Mouse (Mus musculus): ENCODE data around the gene Dguok. TPM values are rescaled to one million over a fixed set of nuclear protein-coding genes. Genes with fewer than 3 reads are reported as not detected.

Gene Dguok
- polyA plus RNA-seq, 1 experiment from 2014 or later = 57.3 TPM

DNA sequence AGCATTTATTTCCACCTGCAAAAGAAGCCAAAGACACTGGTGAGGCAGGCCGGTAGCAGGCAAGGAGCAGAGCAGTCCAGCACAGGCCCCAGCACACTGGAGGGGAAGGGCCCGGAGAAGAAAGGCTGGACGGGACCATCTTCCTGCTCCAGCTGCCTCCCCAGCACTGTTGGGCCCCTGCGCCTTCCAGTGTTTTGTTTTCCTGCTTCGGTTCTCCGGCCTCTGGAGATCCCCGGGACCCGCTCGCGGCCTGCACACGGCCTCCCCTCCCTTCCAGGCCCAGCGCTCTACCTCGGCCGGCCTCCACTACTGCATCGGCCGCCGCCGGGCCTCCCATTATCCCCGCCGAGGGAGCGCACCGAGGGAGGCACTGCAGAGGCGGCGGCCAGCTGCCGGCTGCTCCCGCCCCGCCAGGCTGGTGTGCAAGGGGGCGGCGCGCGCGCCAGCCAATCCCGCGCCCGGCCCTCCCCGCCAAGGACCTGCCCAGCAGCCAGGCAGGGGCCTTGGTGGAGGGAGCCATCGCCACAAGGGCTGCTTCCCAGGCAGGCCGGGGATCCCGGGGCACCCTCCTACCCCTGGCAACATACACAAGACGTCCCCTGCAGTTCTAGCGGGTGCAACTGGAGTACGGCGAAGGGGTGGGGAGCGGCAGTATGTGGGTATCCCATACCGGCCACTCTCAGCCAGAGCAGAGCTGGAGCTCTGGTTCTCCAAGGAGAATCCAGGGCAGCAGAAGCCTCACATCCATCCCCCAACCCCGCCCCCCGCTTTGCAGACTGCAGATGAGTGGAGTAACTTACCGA, 65.3 kb downstream of the Dguok start:
- Histone ChIP-seq H3K4me3 (ENCODE audit: low read depth, low read length) (peak overlapping the region; percentile 70), H3K4me1 (ENCODE audit: control insufficient read depth, insufficient read depth, low read length) (peaks cover 72% of the 10 kb centered on the region), H3K27me3 (ENCODE audit: control insufficient read depth, insufficient read depth, low read length) (no peaks in the 10 kb centered on the region), H3K36me3 (ENCODE audit: control insufficient read depth, insufficient read depth, low read length) (no peaks in the 10 kb centered on the region), H3K9me3 (ENCODE audit: control insufficient read depth, low read length) (no peaks in the 10 kb centered on the region), H3K9ac (ENCODE audit: low read length) (peak overlapping the region; percentile 92), H3K4me2 (peak overlapping the region; percentile 53), H3K27ac (ENCODE audit: low read depth, low read length) (peak overlapping the region; percentile 98)
- ATAC-seq (ENCODE audit: low FRiP score) = peak; percentile 91
- WGBS = 0% methylated on average over 39 of the region's 48 CpGs
- peak; percentile 97 for DNase-seq (ENCODE audit: low spot score, missing footprints)

DNA sequence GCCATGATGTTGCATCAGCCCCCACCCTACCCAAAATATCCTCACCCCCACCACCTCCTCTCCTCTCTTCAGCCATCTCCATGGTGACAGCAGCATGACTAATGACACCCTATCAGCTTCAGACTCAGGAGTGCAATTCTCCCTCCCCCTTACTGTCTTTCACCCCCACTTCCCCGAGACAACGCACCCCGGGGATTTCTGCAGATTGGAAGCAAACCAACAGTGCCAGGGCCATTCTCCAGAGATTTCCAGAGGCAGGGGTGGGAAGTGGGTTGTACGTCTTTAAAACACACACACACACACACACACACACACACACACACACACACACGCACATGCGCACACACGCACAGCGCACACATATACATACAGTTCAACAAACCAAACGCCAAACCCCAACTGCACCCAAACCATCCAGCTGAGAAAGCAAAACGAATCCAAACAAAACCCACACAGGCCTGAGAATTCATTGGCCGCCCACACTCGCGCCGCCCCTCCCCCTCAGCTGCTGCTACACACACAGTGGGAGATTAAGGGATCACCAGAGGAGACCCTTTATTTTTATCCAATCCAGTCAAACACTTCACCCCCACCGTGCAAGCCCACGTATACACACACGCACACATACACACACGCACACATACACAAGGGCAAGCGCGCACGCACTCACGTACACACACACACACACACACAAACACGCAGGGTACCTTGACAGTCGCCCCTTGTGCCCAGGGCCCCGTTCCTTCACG, 66.1 kb downstream of the Dguok start:
- Histone ChIP-seq H3K4me3 (ENCODE audit: low read depth, low read length) (peak overlapping the region; percentile 70), H3K27ac (ENCODE audit: low read depth, low read length) (peak overlapping the region; percentile 98), H3K4me1 (ENCODE audit: control insufficient read depth, insufficient read depth, low read length) (peaks cover 77% of the 10 kb centered on the region), H3K9ac (ENCODE audit: low read length) (peak overlapping the region; percentile 92), H3K9me3 (ENCODE audit: control insufficient read depth, low read length) (no peaks in the 10 kb centered on the region), H3K27me3 (ENCODE audit: control insufficient read depth, insufficient read depth, low read length) (no peaks in the 10 kb centered on the region), H3K4me2 (peak overlapping the region; percentile 53), H3K36me3 (ENCODE audit: control insufficient read depth, insufficient read depth, low read length) (no peaks in the 10 kb centered on the region)
- ATAC-seq (ENCODE audit: low FRiP score) (peak; percentile 69), DNase-seq (ENCODE audit: low spot score, missing footprints) (peak; percentile 97)
- WGBS = under 1% methylated on average over 26 of the region's 26 CpGs

DNA sequence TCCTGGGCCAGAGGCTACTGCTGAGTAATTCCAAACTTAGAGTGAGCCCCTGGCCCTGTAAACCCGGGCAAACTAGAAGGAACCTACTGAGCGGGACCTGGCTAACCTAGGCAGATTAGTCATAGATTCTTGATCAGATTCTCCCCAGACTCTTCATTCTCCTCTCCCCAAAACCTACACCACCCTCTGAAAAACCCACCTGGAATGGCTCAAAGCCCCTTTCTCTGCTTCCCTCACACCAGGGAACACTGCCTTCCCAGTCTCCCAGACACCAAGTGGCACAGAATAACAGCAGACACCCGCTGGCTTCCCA, 66.6 kb downstream of the Dguok start:
- DNase-seq (ENCODE audit: low spot score, missing footprints) (no peak), ATAC-seq (ENCODE audit: low FRiP score) (no peak)
- no peaks in the 10 kb centered on the region for H3K27me3 ChIP-seq (ENCODE audit: control insufficient read depth, insufficient read depth, low read length)
- H3K9me3 ChIP-seq (ENCODE audit: control insufficient read depth, low read length) = no peaks in the 10 kb centered on the region
- peaks cover 80% of the 10 kb centered on the region for H3K4me1 ChIP-seq (ENCODE audit: control insufficient read depth, insufficient read depth, low read length)
- H3K9ac ChIP-seq (ENCODE audit: low read length) = peak overlapping the region; percentile 92
- peak overlapping the region; percentile 70 for H3K4me3 ChIP-seq (ENCODE audit: low read depth, low read length)
- no peaks in the 10 kb centered on the region for H3K36me3 ChIP-seq (ENCODE audit: control insufficient read depth, insufficient read depth, low read length)
- WGBS = 14% methylated on average over 3 of the region's 3 CpGs
- H3K27ac ChIP-seq (ENCODE audit: low read depth, low read length) = peak overlapping the region; percentile 98
- H3K4me2 ChIP-seq = peak overlapping the region; percentile 53

DNA sequence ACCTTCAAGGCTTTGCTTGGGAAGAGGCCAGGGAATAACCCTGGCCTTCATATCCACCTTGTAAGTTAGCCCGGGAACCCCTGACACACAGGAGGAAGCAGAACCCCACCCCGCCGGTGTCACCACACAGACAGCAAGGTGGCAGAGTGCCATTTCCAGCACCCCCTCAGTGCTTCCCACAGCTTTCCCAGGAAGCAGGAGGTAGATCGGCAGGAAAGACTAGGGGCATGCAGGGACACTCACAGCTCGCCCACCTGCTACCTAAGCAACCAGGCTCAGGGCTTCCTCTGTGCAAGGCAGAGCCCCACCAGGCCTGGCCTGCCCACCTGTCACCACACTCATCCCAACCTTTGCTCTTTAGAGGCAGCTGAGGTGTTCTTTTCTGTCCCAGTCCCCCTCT, 67.0 kb downstream of the Dguok start:
- ATAC-seq (ENCODE audit: low FRiP score) (no peak), DNase-seq (ENCODE audit: low spot score, missing footprints) (no peak)
- H3K9me3 ChIP-seq (ENCODE audit: control insufficient read depth, low read length) = no peaks in the 10 kb centered on the region
- H3K9ac ChIP-seq (ENCODE audit: low read length) = peak overlapping the region; percentile 92
- peak overlapping the region; percentile 53 for H3K4me2 ChIP-seq
- peaks cover 84% of the 10 kb centered on the region for H3K4me1 ChIP-seq (ENCODE audit: control insufficient read depth, insufficient read depth, low read length)
- H3K27ac ChIP-seq (ENCODE audit: low read depth, low read length) = peak overlapping the region; percentile 20; the same call in 1 of the 2 replicates
- WGBS = 69% methylated on average over 5 of the region's 5 CpGs
- H3K36me3 ChIP-seq (ENCODE audit: control insufficient read depth, insufficient read depth, low read length) = no peaks in the 10 kb centered on the region
- H3K4me3 ChIP-seq (ENCODE audit: low read depth, low read length) = peak overlapping the region; percentile 70
- H3K27me3 ChIP-seq (ENCODE audit: control insufficient read depth, insufficient read depth, low read length) = no peaks in the 10 kb centered on the region

DNA sequence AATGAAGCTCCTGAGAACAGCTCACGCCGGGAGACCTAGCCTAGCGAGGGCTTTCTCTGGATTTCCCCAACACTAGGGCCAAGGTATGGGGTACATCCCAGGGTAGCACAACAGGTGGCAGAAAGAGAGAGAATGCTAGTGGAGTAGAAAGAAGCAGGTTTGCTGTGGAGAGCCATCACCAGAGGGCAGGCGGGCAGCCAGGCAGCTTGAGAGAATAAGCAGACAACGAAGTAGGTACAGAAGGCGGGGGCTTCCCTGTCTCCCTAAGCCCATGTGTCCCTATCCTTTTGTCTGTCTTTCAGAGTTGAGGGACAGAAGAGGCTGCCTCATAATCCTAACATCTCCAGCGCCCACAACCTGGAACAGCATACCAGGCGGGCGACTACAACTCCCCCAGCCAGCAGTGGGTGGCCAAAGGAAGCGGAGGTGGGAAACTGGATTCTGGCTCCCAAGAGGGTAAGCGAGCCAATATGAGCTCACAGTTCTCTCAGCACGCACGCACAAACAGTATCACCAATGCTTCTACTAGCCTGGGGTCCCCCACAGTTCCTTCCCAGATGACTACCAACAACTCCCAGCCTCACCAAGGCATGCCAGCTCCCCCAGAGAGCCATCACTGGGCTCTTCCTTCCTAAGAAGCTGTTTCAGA, 67.5 kb downstream of the Dguok start:
- Histone ChIP-seq H3K27me3 (ENCODE audit: control insufficient read depth, insufficient read depth, low read length) (no peaks in the 10 kb centered on the region), H3K9ac (ENCODE audit: low read length) (peak overlapping the region; percentile 92), H3K27ac (ENCODE audit: low read depth, low read length) (peak overlapping the region; percentile 20; the same call in 1 of the 2 replicates), H3K4me2 (peak overlapping the region; percentile 53), H3K4me1 (ENCODE audit: control insufficient read depth, insufficient read depth, low read length) (peaks cover 81% of the 10 kb centered on the region), H3K9me3 (ENCODE audit: control insufficient read depth, low read length) (no peaks in the 10 kb centered on the region), H3K36me3 (ENCODE audit: control insufficient read depth, insufficient read depth, low read length) (no peaks in the 10 kb centered on the region), H3K4me3 (ENCODE audit: low read depth, low read length) (peak overlapping the region; percentile 70)
- no peak for ATAC-seq (ENCODE audit: low FRiP score)
- no peak for DNase-seq (ENCODE audit: low spot score, missing footprints)
- 76% methylated on average over 13 of the region's 13 CpGs for WGBS

DNA sequence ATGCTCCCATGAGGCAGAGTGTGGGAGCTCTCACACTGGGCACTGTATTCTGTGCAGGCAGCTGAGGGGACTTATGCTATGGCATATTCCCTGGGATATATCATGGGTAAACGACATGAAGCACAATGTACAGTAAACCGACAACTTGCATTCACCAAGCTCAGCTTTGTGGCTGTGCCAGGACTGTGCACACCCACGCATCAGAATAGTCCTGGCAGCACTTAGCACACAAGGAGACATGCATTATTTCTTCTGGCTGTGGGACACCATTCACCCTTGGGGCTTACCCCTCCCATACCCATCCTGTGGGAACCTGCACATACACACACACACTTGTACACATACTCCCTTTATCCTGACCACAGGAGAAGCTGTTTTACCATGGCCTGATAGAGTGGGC, 68.2 kb downstream of the Dguok start:
- Histone ChIP-seq H3K27ac (ENCODE audit: low read depth, low read length) (no peak overlapping the region), H3K9ac (ENCODE audit: low read length) (peak overlapping the region; percentile 27; the same call in 1 of the 2 replicates), H3K4me2 (no peak overlapping the region), H3K4me1 (ENCODE audit: control insufficient read depth, insufficient read depth, low read length) (peaks cover 76% of the 10 kb centered on the region), H3K9me3 (ENCODE audit: control insufficient read depth, low read length) (no peaks in the 10 kb centered on the region), H3K27me3 (ENCODE audit: control insufficient read depth, insufficient read depth, low read length) (no peaks in the 10 kb centered on the region), H3K4me3 (ENCODE audit: low read depth, low read length) (no peak overlapping the region), H3K36me3 (ENCODE audit: control insufficient read depth, insufficient read depth, low read length) (no peaks in the 10 kb centered on the region)
- WGBS = 91% methylated on average over 3 of the region's 3 CpGs
- ATAC-seq (ENCODE audit: low FRiP score) = no peak
- no peak for DNase-seq (ENCODE audit: low spot score, missing footprints)

DNA sequence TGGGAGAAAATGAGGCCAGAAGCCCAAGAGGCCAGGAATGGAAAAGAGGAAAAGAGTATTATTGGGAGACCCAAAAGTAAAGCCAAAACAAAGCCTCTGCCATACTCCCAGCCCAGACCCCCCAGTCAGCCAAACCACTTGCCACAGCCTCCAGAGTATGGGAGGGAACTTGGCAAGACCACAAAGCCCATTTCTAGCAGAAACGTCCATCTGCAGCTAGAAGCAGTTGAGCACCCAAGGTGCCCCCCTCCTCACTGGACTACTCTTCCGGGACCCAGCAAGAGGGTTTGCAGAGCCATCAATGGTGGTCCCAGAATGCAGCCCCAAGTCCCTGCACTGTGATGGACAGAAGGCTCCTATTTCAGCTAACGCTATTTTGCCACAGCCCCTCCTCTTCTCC, 69.0 kb downstream of the Dguok start:
- no peak overlapping the region for H3K4me3 ChIP-seq (ENCODE audit: low read depth, low read length)
- H3K4me2 ChIP-seq = peak overlapping the region; percentile 6; the same call in 1 of the 2 replicates
- no peaks in the 10 kb centered on the region for H3K27me3 ChIP-seq (ENCODE audit: control insufficient read depth, insufficient read depth, low read length)
- H3K9ac ChIP-seq (ENCODE audit: low read length) = no peak overlapping the region
- H3K9me3 ChIP-seq (ENCODE audit: control insufficient read depth, low read length) = no peaks in the 10 kb centered on the region
- no peak overlapping the region for H3K27ac ChIP-seq (ENCODE audit: low read depth, low read length)
- DNase-seq (ENCODE audit: low spot score, missing footprints) = no peak
- no peaks in the 10 kb centered on the region for H3K36me3 ChIP-seq (ENCODE audit: control insufficient read depth, insufficient read depth, low read length)
- H3K4me1 ChIP-seq (ENCODE audit: control insufficient read depth, insufficient read depth, low read length) = peaks cover 69% of the 10 kb centered on the region
- WGBS = 42% methylated on average over 3 of the region's 3 CpGs
- ATAC-seq (ENCODE audit: low FRiP score) = no peak

DNA sequence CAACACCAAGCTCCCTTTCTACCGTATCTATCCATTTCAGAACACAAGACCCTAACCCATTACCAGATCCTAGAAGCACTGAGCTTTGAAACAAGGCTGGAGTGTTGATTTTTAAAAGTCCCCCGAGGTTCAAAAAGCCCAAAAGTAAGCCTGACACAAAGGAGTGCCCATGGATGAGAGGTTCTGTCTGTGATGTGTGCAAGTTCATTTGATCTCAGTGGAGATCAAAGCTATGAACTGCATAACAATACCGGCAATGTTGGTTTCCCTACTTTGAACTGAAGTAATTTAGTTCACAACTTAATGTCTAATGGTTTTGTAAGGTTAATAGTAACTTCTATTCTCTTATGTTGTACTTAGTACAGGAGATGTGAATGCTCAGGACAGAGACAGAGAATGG, 69.5 kb downstream of the Dguok start:
- H3K9ac ChIP-seq (ENCODE audit: low read length) = no peak overlapping the region
- no peak for ATAC-seq (ENCODE audit: low FRiP score)
- H3K4me2 ChIP-seq = no peak overlapping the region
- no peaks in the 10 kb centered on the region for H3K9me3 ChIP-seq (ENCODE audit: control insufficient read depth, low read length)
- no peaks in the 10 kb centered on the region for H3K36me3 ChIP-seq (ENCODE audit: control insufficient read depth, insufficient read depth, low read length)
- DNase-seq (ENCODE audit: low spot score, missing footprints) = no peak
- 54% methylated on average over 3 of the region's 3 CpGs for WGBS
- H3K4me3 ChIP-seq (ENCODE audit: low read depth, low read length) = no peak overlapping the region
- no peaks in the 10 kb centered on the region for H3K27me3 ChIP-seq (ENCODE audit: control insufficient read depth, insufficient read depth, low read length)
- H3K4me1 ChIP-seq (ENCODE audit: control insufficient read depth, insufficient read depth, low read length) = peaks cover 64% of the 10 kb centered on the region
- no peak overlapping the region for H3K27ac ChIP-seq (ENCODE audit: low read depth, low read length)

DNA sequence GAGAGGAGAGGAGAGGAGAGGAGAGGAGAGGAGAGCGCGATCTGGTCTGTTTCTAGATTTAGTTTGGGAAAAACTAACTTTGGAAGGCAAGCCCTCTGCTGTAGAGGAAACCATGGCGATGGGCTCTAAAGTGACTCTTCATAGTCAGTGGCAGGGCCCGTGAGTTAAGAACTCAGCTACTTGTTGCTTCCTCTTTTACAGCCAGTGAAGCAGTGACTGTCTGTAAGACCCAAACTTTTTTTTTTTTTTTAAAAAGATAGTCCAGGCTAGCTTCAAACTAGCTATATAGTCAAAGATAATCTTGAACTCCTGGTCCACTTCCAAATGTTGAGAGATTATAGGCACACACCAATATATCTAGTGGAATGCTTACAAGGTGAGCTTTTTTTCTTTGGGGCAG, 70.2 kb downstream of the Dguok start:
- H3K9me3 ChIP-seq (ENCODE audit: control insufficient read depth, low read length) = no peaks in the 10 kb centered on the region
- H3K4me1 ChIP-seq (ENCODE audit: control insufficient read depth, insufficient read depth, low read length) = peaks cover 58% of the 10 kb centered on the region
- no peak overlapping the region for H3K4me2 ChIP-seq
- DNase-seq (ENCODE audit: low spot score, missing footprints) (no peak), ATAC-seq (ENCODE audit: low FRiP score) (no peak)
- H3K27ac ChIP-seq (ENCODE audit: low read depth, low read length) = no peak overlapping the region
- H3K36me3 ChIP-seq (ENCODE audit: control insufficient read depth, insufficient read depth, low read length) = no peaks in the 10 kb centered on the region
- H3K9ac ChIP-seq (ENCODE audit: low read length) = no peak overlapping the region
- 78% methylated on average over 4 of the region's 4 CpGs for WGBS
- H3K27me3 ChIP-seq (ENCODE audit: control insufficient read depth, insufficient read depth, low read length) = no peaks in the 10 kb centered on the region
- H3K4me3 ChIP-seq (ENCODE audit: low read depth, low read length) = no peak overlapping the region
